Mouse (Mus musculus): ENCODE results near the gene Olfr310.

- TF ChIP-seq TCF12 (IDR thresholded peaks at IDR 0.05; ENCODE audit: low read depth, low read length) (no peak), POLR2A (IDR thresholded peaks at IDR 0.05; ENCODE audit: low read depth, low read length) (no peak), CTCF (conservative IDR thresholded peaks at IDR 0.05 in 1 of 2, IDR thresholded peaks at IDR 0.05 in 1 of 2; ENCODE audit: low read depth in 2 of 2, low read length in 2 of 2) (no peak), ZNF384 (IDR thresholded peaks at IDR 0.05; ENCODE audit: low read depth, low read length) (no peak)
Observed at GRCm38 (mm10) chr7:86277072-86277471, at the start of gene Olfr310.
